8 mouse cellular contexts compared by ENCODE assay signal in the genomic region with DNA sequence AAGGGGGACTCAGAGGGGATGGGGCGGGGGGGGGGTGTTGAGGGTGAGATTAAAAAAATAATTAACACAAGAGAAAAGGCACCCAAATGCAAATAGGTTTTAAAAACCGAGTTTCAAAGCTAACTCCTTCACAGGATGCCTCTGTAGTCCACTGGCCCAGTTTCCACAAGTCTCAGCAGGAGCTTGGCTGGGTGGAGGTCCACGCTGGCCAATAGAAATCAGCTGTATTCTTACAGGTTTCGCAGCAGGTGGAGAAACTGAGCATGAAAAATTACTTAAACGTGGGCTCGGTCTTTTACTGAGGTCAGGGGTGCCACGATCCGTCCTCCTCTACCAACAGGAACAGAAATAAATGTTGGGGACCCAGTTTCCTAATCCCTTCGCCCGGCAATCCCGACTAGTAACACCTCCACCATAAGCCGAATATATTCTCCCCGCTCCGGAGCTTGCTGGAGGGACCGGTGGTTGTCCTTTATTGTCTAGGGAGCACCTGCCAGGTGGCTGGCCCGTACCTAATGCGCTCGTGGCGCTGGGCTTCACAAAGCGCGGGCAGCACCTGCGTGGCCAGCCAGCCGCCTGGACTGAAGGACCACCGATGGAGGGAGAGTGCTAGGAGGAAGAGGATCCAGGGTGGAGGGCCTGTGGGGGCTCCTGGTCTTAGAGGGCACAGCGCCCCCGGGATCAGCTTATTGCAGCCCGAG. TPM values are rescaled to one million over a fixed set of nuclear protein-coding genes. Genes with fewer than 3 reads are reported as not detected.
DNase-seq lines count a peak whose midpoint lies in the region; ATAC-seq and TF ChIP-seq lines count a peak whose summit lies in the region.

No protein-coding gene starts in this region.

- H3K4me2 ChIP-seq in forebrain, postnatal 0 days (ENCODE audit: low read depth) = peak overlapping the region; percentile 100
- peak overlapping the region; percentile 98 for H3K4me2 ChIP-seq in liver, postnatal 0 days (ENCODE audit: low read depth, low read length)

- WGBS in kidney, adult 2 months = 10% methylated on average over 27 of the region's 27 CpGs
- WGBS in bone marrow, adult 2 months = 6% methylated on average over 27 of the region's 27 CpGs
- 4% methylated on average over 27 of the region's 27 CpGs for WGBS in forebrain, postnatal 0 days
- 5% methylated on average over 26 of the region's 27 CpGs for WGBS in liver, postnatal 0 days (ENCODE audit: insufficient replicate concordance)

- H3K9me3 ChIP-seq in forebrain, postnatal 0 days (ENCODE audit: low read length) = no peaks in the 10 kb centered on the region
- H3K9me3 ChIP-seq in liver, postnatal 0 days (ENCODE audit: low read length) = no peaks in the 10 kb centered on the region

- no peaks in the 10 kb centered on the region for H3K4me1 ChIP-seq in kidney, adult 2 months (ENCODE audit: control insufficient read depth, insufficient read depth, low read length)
- peaks cover 2% of the 10 kb centered on the region; the same call in 1 of the 2 replicates for H3K4me1 ChIP-seq in bone marrow, adult 2 months (ENCODE audit: control insufficient read depth, insufficient read depth, low read length)
- no peaks in the 10 kb centered on the region for H3K4me1 ChIP-seq in forebrain, postnatal 0 days (ENCODE audit: insufficient read depth)
- H3K4me1 ChIP-seq in liver, postnatal 0 days (ENCODE audit: insufficient read depth) = peaks cover 29% of the 10 kb centered on the region

- H3K9ac ChIP-seq in forebrain, postnatal 0 days = peak overlapping the region; percentile 65
- H3K9ac ChIP-seq in liver, postnatal 0 days (replicated peaks) = peak overlapping the region; percentile 68; the same call in 1 of the 2 replicates

- H3K27ac ChIP-seq in kidney, adult 2 months (ENCODE audit: insufficient read depth, low read depth, low read length) = no peak overlapping the region
- H3K27ac ChIP-seq in bone marrow, adult 2 months (ENCODE audit: control insufficient read depth, insufficient read depth, low read depth, low read length, poor library complexity) = no peak overlapping the region
- no peak overlapping the region for H3K27ac ChIP-seq in forebrain, postnatal 0 days (ENCODE audit: low read depth, low read length)
- H3K27ac ChIP-seq in liver, postnatal 0 days (ENCODE audit: low read depth) = no peak overlapping the region

- ATAC-seq in forebrain, postnatal 0 days = no peak; the same call in 1 of the 2 replicates
- peak; percentile 9; the same call in 1 of the 2 replicates for ATAC-seq in liver, postnatal 0 days

- DNase-seq in kidney, adult 2 months = peak; percentile 6
- DNase-seq in kidney, postnatal 25 days = no peak
- peak; percentile 6 for DNase-seq in forebrain, postnatal 0 days
- DNase-seq in liver, postnatal 0 days = no peak
- DNase-seq in T-cell, adult 2 months (ENCODE audit: low spot score) = no peak
- no peak for DNase-seq in kidney, adult 8-10 months
- no peak for DNase-seq in kidney, adult 9 months

- peak overlapping the region; percentile 55; the same call in 1 of the 2 replicates for H3K4me3 ChIP-seq in kidney, adult 2 months (ENCODE audit: insufficient read depth, low read depth, low read length)
- H3K4me3 ChIP-seq in bone marrow, adult 2 months (replicated peaks; ENCODE audit: control insufficient read depth, low read depth, low read length) = peak overlapping the region; percentile 78
- H3K4me3 ChIP-seq in forebrain, postnatal 0 days (ENCODE audit: low read depth, low read length) = peak overlapping the region; percentile 60
- H3K4me3 ChIP-seq in liver, postnatal 0 days (ENCODE audit: low read depth, low read length) = peak overlapping the region; percentile 74

- no peak for TF ChIP-seq EP300 in liver, postnatal 0 days (IDR thresholded peaks at IDR 0.05; ENCODE audit: low read depth)

- no peak for TF ChIP-seq CTCF in kidney, adult 2 months (conservative IDR thresholded peaks at IDR 0.05; ENCODE audit: insufficient read depth, insufficient read length, low read depth, low read length)
- TF ChIP-seq CTCF in bone marrow, adult 2 months (IDR thresholded peaks at IDR 0.05; ENCODE audit: control insufficient read depth, insufficient read depth, low read length) = no peak
- TF ChIP-seq CTCF in forebrain, postnatal 0 days (IDR thresholded peaks at IDR 0.05; ENCODE audit: low read depth) = no peak
- no peak for TF ChIP-seq CTCF in liver, postnatal 0 days (IDR thresholded peaks at IDR 0.05; ENCODE audit: low read depth)

- no peak for TF ChIP-seq POLR2A in kidney, adult 2 months (IDR thresholded peaks at IDR 0.05; ENCODE audit: low read depth, low read length)
- no peak for TF ChIP-seq POLR2A in bone marrow, adult 2 months (IDR thresholded peaks at IDR 0.05; ENCODE audit: borderline replicate concordance, control insufficient read depth, low read depth, low read length)

- no peaks in the 10 kb centered on the region for H3K27me3 ChIP-seq in kidney, adult 2 months (replicated peaks; ENCODE audit: control insufficient read depth, insufficient read depth, low read length)
- H3K27me3 ChIP-seq in forebrain, postnatal 0 days (ENCODE audit: insufficient read depth, low read length) = peaks cover 5% of the 10 kb centered on the region
- H3K27me3 ChIP-seq in liver, postnatal 0 days (ENCODE audit: insufficient read depth, low read length) = peaks cover 22% of the 10 kb centered on the region

- H3K36me3 ChIP-seq in kidney, adult 2 months (ENCODE audit: control insufficient read depth, insufficient read depth, low read length) = no peaks in the 10 kb centered on the region
- H3K36me3 ChIP-seq in forebrain, postnatal 0 days (ENCODE audit: insufficient read depth) = no peaks in the 10 kb centered on the region
- no peaks in the 10 kb centered on the region for H3K36me3 ChIP-seq in liver, postnatal 0 days (replicated peaks; ENCODE audit: insufficient read depth, low read length)

RNA-seq across cellular contexts. Expression of gene Kit, which starts 0.4 kb away (rescaled TPM):
- 15.2 and 15.6 TPM in 2 replicates for polyA plus RNA-seq in kidney, adult 2 months (2012; rRNA removed)
- polyA plus RNA-seq in bone marrow, adult 2 months (2011; ENCODE audit: insufficient read depth, insufficient read length, low replicate concordance, missing spikeins) = 7.8 and 12.8 TPM in 2 replicates
- 31.8 and 36.3 TPM in 2 replicates for total RNA-seq in forebrain, postnatal 0 days (2014; rRNA removed)
- 17.8 and 24.8 TPM in 2 replicates for polyA plus RNA-seq in forebrain, postnatal 0 days (2015; fragmentation: Nextera tagmentation; extraction: Ambion mirVana)
- 6.5 and 6.8 TPM in 2 replicates for polyA plus RNA-seq in liver, postnatal 0 days (2015; fragmentation: Nextera tagmentation; extraction: Ambion mirVana)

Comparison
In these comparisons a context has a peak if more than half of its experiments do, and no peak if none do; other contexts are left out.
1. DNase-seq: peak in kidney, adult 2 months (single experiment) and forebrain, postnatal 0 days (single experiment); none in kidney, postnatal 25 days (0 of 2), liver, postnatal 0 days (single experiment), T-cell, adult 2 months (single experiment), kidney, adult 8-10 months (0 of 2) and kidney, adult 9 months (single experiment).
2. Peak in every context shown above with its lines, with median percentiles within 50 percentile points of each other: H3K4me3 ChIP-seq.